Mouse (Mus musculus) cerebellum, postnatal 36 days (tissue): ENCODE measurements around the gene Zdhhc21.

Experiments
- DNase-seq, 2 experiments: peaks; one replicate each; pipeline ENCODE4 v3.0.0; 2021 to 2022; ENCODE audit warnings: mixed read lengths in 2 of 2

Gene Zdhhc21

GRCm38 (mm10) chr4:82762430-82763119 is 97.2 kb downstream of the Zdhhc21 start:
- DNase-seq: no peak

GRCm38 (mm10) chr4:82756295-82756626 is 103.5 kb downstream of the Zdhhc21 start:
- no peak for DNase-seq

DNA sequence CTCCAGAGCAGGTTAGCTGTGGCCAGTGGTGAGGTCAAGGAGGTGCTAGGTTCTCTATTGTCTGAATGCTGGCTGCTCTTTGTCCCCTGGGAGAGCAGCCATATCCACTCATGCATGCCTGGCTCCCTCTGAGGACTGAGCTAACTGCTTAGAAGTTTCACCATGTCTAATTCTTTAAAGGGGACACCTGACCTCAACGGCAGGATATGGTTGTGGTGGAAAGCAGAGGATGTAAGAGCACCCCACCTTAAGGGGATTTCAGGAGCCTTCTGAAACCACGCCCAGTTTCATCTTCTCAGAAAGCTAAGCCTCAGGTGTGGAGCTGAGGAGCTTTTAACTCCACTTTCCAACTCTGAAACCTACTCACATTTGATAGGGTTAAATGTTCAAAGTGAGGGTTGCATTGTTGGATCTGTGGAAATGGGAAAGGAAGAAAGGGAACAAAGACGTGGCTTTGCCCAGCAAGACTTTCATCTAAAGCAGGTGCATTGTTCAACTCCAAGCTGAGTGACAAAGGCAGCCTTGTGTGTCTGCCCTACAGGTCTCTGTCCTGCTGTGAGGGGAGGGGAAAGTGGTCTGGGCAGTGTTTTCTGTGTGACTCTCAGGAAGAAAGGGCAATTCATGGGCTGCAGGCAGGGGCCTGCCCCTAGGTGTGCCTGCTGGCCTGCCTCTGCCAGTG is 104.0 kb downstream of the Zdhhc21 start:
- no peak for DNase-seq
